Mouse (Mus musculus) monocyte, adult 5-6 weeks (primary cell): Measurements from ENCODE around the gene Cbr4. TPM values are rescaled to one million over a fixed set of nuclear protein-coding genes. Genes with fewer than 3 reads are reported as not detected.

Source experiments
- ATAC-seq: fragments of 153-309, 156-312 bp; replicated peaks from 2 replicates; pipeline ENCODE4 v1.8.0; 2017; ENCODE audit warnings: mild to moderate bottlenecking; ENCODE audit not compliant: low TSS enrichment, insufficient number of reproducible peaks, severe bottlenecking, poor library complexity, low FRiP score
- total RNA-seq: library from RNA; stranded (forward); fragments of 200-1000, 200-491, 200-594 nt; gene quantifications from 3 replicates; pipeline ENCODE4 v1.2.3, GENCODE M21; 2017

The Cbr4 gene
- 6.7 to 45.6 TPM (median 20.7 TPM) in 3 replicates for total RNA-seq

GRCm38 (mm10) chr8:61487597-61488156, at the start of gene Cbr4:
Cbr4 (plus strand) TSS chr8:61487734.
- ATAC-seq = peak; percentile 96

GRCm38 (mm10) chr8:61442988-61443387, 44.5 kb upstream of the Cbr4 start:
- no peak for ATAC-seq

GRCm38 (mm10) chr8:61444358-61444757, 43.2 kb upstream of the Cbr4 start:
- ATAC-seq = no peak

GRCm38 (mm10) chr8:61446329-61446728, 41.2 kb upstream of the Cbr4 start:
- no peak for ATAC-seq

GRCm38 (mm10) chr8:61448100-61448499, 39.4 kb upstream of the Cbr4 start:
- no peak for ATAC-seq

GRCm38 (mm10) chr8:61448881-61449280, 38.7 kb upstream of the Cbr4 start:
- no peak for ATAC-seq

GRCm38 (mm10) chr8:61450916-61451575, 36.5 kb upstream of the Cbr4 start:
- peak; percentile 71 for ATAC-seq

GRCm38 (mm10) chr8:61451721-61452337, 35.7 kb upstream of the Cbr4 start:
- ATAC-seq = no peak

- ATAC-seq = no peak
Observed at GRCm38 (mm10) chr8:61459763-61460162, 27.8 kb upstream of the Cbr4 start.

- ATAC-seq = no peak
Observed at GRCm38 (mm10) chr8:61462221-61462620, 25.3 kb upstream of the Cbr4 start.

GRCm38 (mm10) chr8:61464393-61464792, 23.1 kb upstream of the Cbr4 start:
- ATAC-seq = no peak

- ATAC-seq = no peak
Observed at GRCm38 (mm10) chr8:61466696-61467552, 20.6 kb upstream of the Cbr4 start.

- ATAC-seq = no peak
Observed at GRCm38 (mm10) chr8:61467553-61467815, 20.1 kb upstream of the Cbr4 start.

GRCm38 (mm10) chr8:61470213-61470612, 17.3 kb upstream of the Cbr4 start:
- ATAC-seq = no peak

- no peak for ATAC-seq
Observed at GRCm38 (mm10) chr8:61475251-61475673, 12.3 kb upstream of the Cbr4 start.

GRCm38 (mm10) chr8:61476160-61476559, 11.4 kb upstream of the Cbr4 start:
- ATAC-seq = no peak

- ATAC-seq = no peak
Observed at GRCm38 (mm10) chr8:61478150-61478549, 9.4 kb upstream of the Cbr4 start.

GRCm38 (mm10) chr8:61478793-61479192, 8.7 kb upstream of the Cbr4 start:
- no peak for ATAC-seq

GRCm38 (mm10) chr8:61479506-61480214, 7.9 kb upstream of the Cbr4 start:
- peak; percentile 47; the same call in 1 of the 2 replicates for ATAC-seq
